Mouse (Mus musculus) thymus, adult 2 months (tissue): Measurements from ENCODE around the gene Polr3gl. TPM values are rescaled to one million over a fixed set of nuclear protein-coding genes. Genes with fewer than 3 reads are reported as not detected.

Experiments
- DNase-seq: peaks from one replicate; pipeline ENCODE4 v3.0.0; 2021
- H3K27ac ChIP-seq: fragments of 200-500 bp; 2 replicates; pipeline ENCODE4 v1.5.1; 2012; ENCODE audit warnings: low read length, control low read depth; ENCODE audit not compliant: control insufficient read depth, insufficient read depth
- H3K27me3 ChIP-seq: fragments of 200-500 bp; 2 replicates; pipeline ENCODE4 v1.6.1; 2012; ENCODE audit warnings: mild to moderate bottlenecking, low read length, moderate library complexity, mixed read lengths; ENCODE audit not compliant: control insufficient read depth, insufficient read depth
- H3K36me3 ChIP-seq: fragments of 200-500 bp; 2 replicates; pipeline ENCODE4 v1.6.1; 2012; ENCODE audit warnings: mild to moderate bottlenecking, low read length, moderate library complexity; ENCODE audit not compliant: control insufficient read depth, insufficient read depth
- H3K4me1 ChIP-seq: fragments of 200-500 bp; replicated peaks from 2 replicates; pipeline ENCODE4 v1.6.1; 2012; ENCODE audit warnings: low read length; ENCODE audit not compliant: control insufficient read depth, insufficient read depth
- H3K4me3 ChIP-seq: fragments of 200-500 bp; 2 replicates; pipeline ENCODE4 v1.5.1; 2012; ENCODE audit warnings: mild to moderate bottlenecking, low read length, control low read depth, moderate library complexity; ENCODE audit not compliant: control insufficient read depth, insufficient read depth
- CTCF ChIP-seq: fragments of 200-500 bp; IDR thresholded peaks from 2 replicates; pipeline ENCODE4 v1.5.1; 2012; ENCODE audit warnings: mild to moderate bottlenecking, control low read depth, low read length, moderate library complexity, borderline replicate concordance; ENCODE audit not compliant: control insufficient read depth, poor library complexity, insufficient read depth; ENCODE audit errors: extremely low read depth
- POLR2A ChIP-seq: fragments of 200-500 bp; IDR thresholded peaks from 2 replicates; pipeline ENCODE4 v1.6.1; 2012; ENCODE audit warnings: mild to moderate bottlenecking, low read length, control low read depth, moderate library complexity; ENCODE audit not compliant: control insufficient read depth, poor library complexity, insufficient read depth; ENCODE audit errors: extremely low read depth
- WGBS: fragments of 180-500 bp; shearing (Covaris S2); methylation state at CpG from one replicate; pipeline ENCODE4 v1.1.7; 2018; 5-methylcytosine and 5-hydroxymethylcytosine counted together
- polyA plus RNA-seq: library from polyadenylated mRNA; depleted of rRNA; stranded (reverse); fragments of >200 nt; gene quantifications from 2 replicates; pipeline ENCODE4 v1.2.3, GENCODE M21; 2012

Polr3gl gene
- polyA plus RNA-seq, 1 experiment, result 17.8 TPM

DNA sequence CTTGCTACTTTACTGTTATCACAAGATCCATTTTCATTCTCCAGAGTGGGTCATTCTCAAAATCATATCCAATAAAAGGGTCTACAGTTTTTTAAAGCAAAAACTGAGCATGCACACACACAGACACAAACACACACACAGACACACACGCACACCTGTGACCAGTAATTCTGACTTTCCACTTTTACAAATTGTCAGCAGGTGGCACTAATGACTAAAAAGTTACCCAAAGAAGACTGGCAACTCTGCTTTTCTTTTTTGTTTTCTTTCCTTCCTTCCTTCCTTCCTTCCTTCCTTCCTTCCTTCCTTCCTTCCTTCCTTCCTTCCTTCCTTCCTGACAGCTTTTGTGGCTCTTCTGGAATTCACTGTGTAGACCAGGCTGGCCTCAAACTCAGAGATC is 48.4 kb downstream of the Polr3gl start:
- no peak for TF ChIP-seq POLR2A
- no peak for TF ChIP-seq CTCF
- no peak overlapping the region for H3K4me3 ChIP-seq
- H3K27me3 ChIP-seq, result no peaks in the 10 kb centered on the region
- H3K27ac ChIP-seq, result no peak overlapping the region
- 24% methylated on average over 1 of the region's 1 CpGs for WGBS
- H3K36me3 ChIP-seq, result no peaks in the 10 kb centered on the region
- no peak for DNase-seq
- 0 out of 2 replicates have a peak, but pooled peaks cover 2% of the 10 kb centered on the region for H3K4me1 ChIP-seq

DNA sequence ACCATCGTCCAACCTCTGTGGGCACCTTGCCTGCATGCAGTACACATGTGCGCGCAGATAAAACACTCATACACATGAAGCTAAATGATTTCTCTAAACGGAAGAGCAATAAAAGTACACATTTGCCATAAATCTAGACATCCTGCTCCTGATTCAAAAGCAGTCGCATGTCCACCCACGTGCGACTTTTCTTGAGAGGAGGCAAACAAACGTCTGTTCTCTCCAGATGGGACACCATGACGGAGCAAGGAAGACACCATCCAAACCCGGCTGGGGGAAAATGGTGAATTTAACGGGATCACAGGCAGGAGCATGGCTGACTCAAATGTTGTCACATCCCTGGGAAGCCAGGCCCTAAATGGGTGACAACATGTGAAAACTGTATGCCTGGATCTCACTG is 50.6 kb downstream of the Polr3gl start:
- no peaks in the 10 kb centered on the region for H3K27me3 ChIP-seq
- no peak overlapping the region for H3K27ac ChIP-seq
- H3K4me1 ChIP-seq, result 0 out of 2 replicates have a peak, but pooled peaks cover 2% of the 10 kb centered on the region
- no peak for DNase-seq
- H3K4me3 ChIP-seq, result no peak overlapping the region
- TF ChIP-seq POLR2A (no peak), CTCF (no peak)
- WGBS, result 94% methylated on average over 11 of the region's 11 CpGs
- H3K36me3 ChIP-seq, result no peaks in the 10 kb centered on the region

DNA sequence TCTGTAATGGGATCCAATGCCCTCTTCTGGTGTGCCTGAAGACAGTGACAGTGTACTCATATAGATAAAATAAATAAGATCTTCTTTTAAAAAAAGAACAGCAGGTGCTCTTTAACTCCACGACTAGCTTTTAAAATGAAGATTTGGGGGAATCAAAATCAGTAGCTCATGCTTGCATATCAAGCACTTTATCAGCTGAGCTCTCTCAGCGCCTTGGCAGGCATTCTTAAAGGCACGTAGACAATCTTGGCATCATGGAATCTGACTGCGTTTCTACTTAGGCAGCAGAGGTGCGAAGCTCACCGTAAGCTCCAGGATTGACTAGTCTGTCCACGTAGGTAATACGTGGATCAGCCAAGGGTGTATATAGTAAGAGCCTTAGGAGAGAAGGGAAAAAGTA is 51.4 kb downstream of the Polr3gl start:
- H3K36me3 ChIP-seq, result no peaks in the 10 kb centered on the region
- H3K4me3 ChIP-seq, result no peak overlapping the region
- no peak overlapping the region for H3K27ac ChIP-seq
- TF ChIP-seq POLR2A, result no peak
- no peak for TF ChIP-seq CTCF
- 91% methylated on average over 8 of the region's 8 CpGs for WGBS
- 0 out of 2 replicates have a peak, but pooled peaks cover under 1% of the 10 kb centered on the region for H3K4me1 ChIP-seq
- DNase-seq, result no peak
- H3K27me3 ChIP-seq, result no peaks in the 10 kb centered on the region

DNA sequence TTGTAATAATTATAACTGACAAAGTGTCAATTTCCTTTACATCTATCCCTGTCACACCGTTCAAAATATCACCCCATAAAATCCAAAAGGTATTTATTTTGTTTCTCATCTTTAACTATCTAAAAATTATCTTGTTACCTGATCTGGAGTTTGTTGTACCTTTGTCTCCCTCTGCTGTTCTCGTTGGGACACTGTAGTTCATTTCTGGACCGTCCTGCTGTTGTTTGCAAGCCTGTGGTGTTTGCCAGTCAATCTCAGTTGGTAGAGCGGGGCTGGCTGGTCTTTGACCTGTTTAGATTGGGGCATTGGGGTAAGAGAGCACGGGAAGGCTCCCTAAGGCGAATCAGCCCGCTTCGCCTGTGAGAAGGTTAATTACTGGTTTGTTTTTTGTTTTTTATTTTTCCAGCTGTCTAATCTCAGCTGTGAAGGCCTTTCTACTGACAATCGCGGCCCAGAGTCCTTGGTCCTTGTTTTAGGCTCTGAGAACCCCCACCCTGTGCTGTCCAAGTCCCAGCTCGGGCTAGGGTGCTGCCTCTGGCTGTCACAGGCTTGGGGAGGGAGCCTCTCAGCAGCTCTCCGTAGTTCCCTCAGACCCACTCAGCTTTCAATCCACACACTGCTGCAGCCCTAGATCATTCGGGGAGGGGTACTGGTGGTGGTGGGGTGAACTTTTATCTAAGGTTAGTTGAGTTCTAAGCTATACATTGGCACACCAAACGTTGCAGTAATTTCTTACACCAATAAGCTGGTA is 52.5 kb downstream of the Polr3gl start:
- Histone ChIP-seq H3K27ac (no peak overlapping the region), H3K27me3 (no peaks in the 10 kb centered on the region), H3K36me3 (no peaks in the 10 kb centered on the region), H3K4me3 (no peak overlapping the region), H3K4me1 (no peaks in the 10 kb centered on the region)
- TF ChIP-seq CTCF, result no peak
- no peak for TF ChIP-seq POLR2A
- no peak for DNase-seq
- 59% methylated on average over 14 of the region's 14 CpGs for WGBS

DNA sequence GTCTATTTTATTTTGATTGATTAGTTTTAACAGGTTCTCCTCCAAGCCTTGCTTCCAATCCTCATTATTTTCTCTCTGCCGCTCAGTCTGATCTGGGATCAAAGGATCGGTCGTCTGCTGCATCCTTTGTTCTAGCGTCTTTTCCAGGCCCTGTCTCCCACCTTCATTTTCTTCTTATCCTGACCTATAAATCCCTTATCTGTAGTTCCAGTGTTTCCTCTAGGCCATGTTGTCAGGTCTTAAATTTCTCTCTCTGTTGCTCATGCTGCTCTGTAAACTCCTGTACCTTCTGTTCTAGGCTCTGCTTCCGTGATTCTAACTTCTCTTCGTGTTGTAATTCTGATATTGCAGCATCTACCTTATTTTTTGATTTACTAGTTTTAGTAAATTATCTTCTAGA is 53.2 kb downstream of the Polr3gl start:
- 80% methylated on average over 6 of the region's 6 CpGs for WGBS
- Histone ChIP-seq H3K27ac (no peak overlapping the region), H3K4me1 (no peaks in the 10 kb centered on the region)

DNA sequence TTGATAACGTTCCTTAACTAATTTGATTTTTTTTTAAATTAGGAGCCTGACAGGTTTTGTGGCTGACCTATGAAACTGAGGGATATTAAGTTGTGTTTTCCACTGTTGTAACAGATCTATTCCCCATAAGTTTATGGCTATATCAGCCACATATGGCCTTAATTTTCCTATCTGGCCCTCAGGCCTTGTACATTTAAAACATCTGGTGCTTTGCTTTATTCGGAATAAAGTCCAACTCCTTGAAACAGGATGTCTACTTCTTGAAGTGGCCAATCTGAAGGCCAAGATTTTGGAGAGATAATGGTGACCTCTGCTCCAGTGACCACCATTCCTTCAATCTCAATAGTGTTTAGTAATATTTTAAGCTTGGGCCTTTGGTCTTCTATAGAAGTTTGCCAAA is 54.7 kb downstream of the Polr3gl start:
- WGBS, result 89% methylated on average over 2 of the region's 2 CpGs
- Histone ChIP-seq H3K4me1 (no peaks in the 10 kb centered on the region), H3K27ac (no peak overlapping the region), H3K27me3 (no peaks in the 10 kb centered on the region), H3K4me3 (no peak overlapping the region), H3K36me3 (no peaks in the 10 kb centered on the region)
- no peak for TF ChIP-seq CTCF
- TF ChIP-seq POLR2A, result no peak
- DNase-seq, result no peak

More for the DNA sequence above, 53.2 kb downstream of the Polr3gl start:
- H3K4me3 ChIP-seq, result no peak overlapping the region
- DNase-seq, result no peak
- no peaks in the 10 kb centered on the region for H3K36me3 ChIP-seq
- no peak for TF ChIP-seq POLR2A
- no peak for TF ChIP-seq CTCF
- H3K27me3 ChIP-seq, result no peaks in the 10 kb centered on the region
